Mouse (Mus musculus) testis, adult 2 months (tissue): ENCODE measurements around the gene Pi4k2a.

Experiments
- CTCF ChIP-seq: fragments of 200-500 bp; IDR thresholded peaks from 2 replicates; pipeline ENCODE4 v1.5.1; 2012; ENCODE audit warnings: low read depth, mild to moderate bottlenecking, inconsistent platforms, low read length, moderate library complexity; ENCODE audit not compliant: control insufficient read depth, insufficient read depth, insufficient replicate concordance
- POLR2A ChIP-seq: fragments of 200-500 bp; IDR thresholded peaks from 2 replicates; pipeline ENCODE4 v1.6.1; 2012; ENCODE audit warnings: low read depth, mild to moderate bottlenecking, inconsistent platforms, low read length, moderate library complexity; ENCODE audit not compliant: control insufficient read depth

- no peak for TF ChIP-seq POLR2A
- TF ChIP-seq CTCF: no peak
Observed at GRCm38 (mm10) chr19:42050251-42050650, 40.0 kb upstream of the Pi4k2a start.
